Mouse (Mus musculus) erythroblast, adult 5-6 weeks (primary cell): ENCODE results near the gene Tmem262. TPM values are rescaled to one million over a fixed set of nuclear protein-coding genes. Genes with fewer than 3 reads are reported as not detected.

Source experiments
- total RNA-seq, 2 experiments: library from RNA; stranded (forward) in 1 of 2; stranded (reverse) in 1 of 2; fragments of 150-400 nt in 1 of 2; fragments of 200-764, 138-1000 nt in 1 of 2; gene quantifications; 2 replicates each; pipeline versions ENCODE4 v1.2.3 to v1.2.4; 2015 to 2017; ENCODE audit warnings: low replicate concordance in 2 of 2

Tmem262 gene
- total RNA-seq, 2 experiments from 2014 or later, result not detected

Other genes with a start within 250 kb of the Tmem262 start
- gene Frmd8, start 204.8 kb upstream of the Tmem262 start, total RNA-seq (2015; ENCODE audit: low replicate concordance), result 5.4 and 6.0 TPM in 2 replicates
- gene Frmd8, start 204.8 kb upstream of the Tmem262 start, total RNA-seq (2017; ENCODE audit: low replicate concordance), result 4.2 and 6.8 TPM in 2 replicates
- 14.0 and 14.6 TPM in 2 replicates for gene Slc25a45, start 202.2 kb upstream of the Tmem262 start, total RNA-seq (2015; ENCODE audit: low replicate concordance)
- gene Slc25a45, start 202.2 kb upstream of the Tmem262 start, total RNA-seq (2017; ENCODE audit: low replicate concordance), result 10.0 and 11.3 TPM in 2 replicates
- gene Tigd3, start 185.9 kb upstream of the Tmem262 start, total RNA-seq (2015; ENCODE audit: low replicate concordance), result 0.38 and 1.0 TPM in 2 replicates
- gene Tigd3, start 185.9 kb upstream of the Tmem262 start, total RNA-seq (2017; ENCODE audit: low replicate concordance), result 3.1 and 6.1 TPM in 2 replicates
- 19.4 and 34.3 TPM in 2 replicates for gene Dpf2, start 167.0 kb upstream of the Tmem262 start, total RNA-seq (2015; ENCODE audit: low replicate concordance)
- gene Dpf2, start 167.0 kb upstream of the Tmem262 start, total RNA-seq (2017; ENCODE audit: low replicate concordance), result 58.8 and 71.4 TPM in 2 replicates
- gene Cdc42ep2, start 155.2 kb upstream of the Tmem262 start, total RNA-seq (2015; ENCODE audit: low replicate concordance), result 0.38 and 0.42 TPM in 2 replicates
- 0.42 TPM in 1 of 2 replicates, not detected in the other for gene Cdc42ep2, start 155.2 kb upstream of the Tmem262 start, total RNA-seq (2017; ENCODE audit: low replicate concordance)
- 24.5 and 44.0 TPM in 2 replicates for gene Pola2, start 115.8 kb upstream of the Tmem262 start, total RNA-seq (2015; ENCODE audit: low replicate concordance)
- gene Pola2, start 115.8 kb upstream of the Tmem262 start, total RNA-seq (2017; ENCODE audit: low replicate concordance), result 30.8 and 38.7 TPM in 2 replicates
- not detected in 2 replicates for gene Slc22a20, start 93.9 kb upstream of the Tmem262 start, total RNA-seq (2015; ENCODE audit: low replicate concordance)
- not detected in 2 replicates for gene Slc22a20, start 93.9 kb upstream of the Tmem262 start, total RNA-seq (2017; ENCODE audit: low replicate concordance)
- gene Capn1, start 64.1 kb upstream of the Tmem262 start, total RNA-seq (2015; ENCODE audit: low replicate concordance), result 18.1 and 23.8 TPM in 2 replicates
- 34.8 and 43.7 TPM in 2 replicates for gene Capn1, start 64.1 kb upstream of the Tmem262 start, total RNA-seq (2017; ENCODE audit: low replicate concordance)
- gene Syvn1, start 33.5 kb upstream of the Tmem262 start, total RNA-seq (2015; ENCODE audit: low replicate concordance), result 35.5 and 43.0 TPM in 2 replicates
- 9.9 and 16.0 TPM in 2 replicates for gene Syvn1, start 33.5 kb upstream of the Tmem262 start, total RNA-seq (2017; ENCODE audit: low replicate concordance)
- gene Mrpl49, start 22.2 kb upstream of the Tmem262 start, total RNA-seq (2015; ENCODE audit: low replicate concordance), result 10.0 and 15.3 TPM in 2 replicates
- 8.1 and 10.2 TPM in 2 replicates for gene Mrpl49, start 22.2 kb upstream of the Tmem262 start, total RNA-seq (2017; ENCODE audit: low replicate concordance)
- gene Fau, start 22.2 kb upstream of the Tmem262 start, total RNA-seq (2015; ENCODE audit: low replicate concordance), result 503 and 517 TPM in 2 replicates
- gene Fau, start 22.2 kb upstream of the Tmem262 start, total RNA-seq (2017; ENCODE audit: low replicate concordance), result 317 and 511 TPM in 2 replicates
- gene Znhit2, start 18.8 kb upstream of the Tmem262 start, total RNA-seq (2015; ENCODE audit: low replicate concordance), result 1.3 and 2.7 TPM in 2 replicates
- 2.5 and 6.3 TPM in 2 replicates for gene Znhit2, start 18.8 kb upstream of the Tmem262 start, total RNA-seq (2017; ENCODE audit: low replicate concordance)
- gene Tm7sf2, start 11.7 kb upstream of the Tmem262 start, total RNA-seq (2015; ENCODE audit: low replicate concordance), result 1.2 and 2.3 TPM in 2 replicates
- gene Tm7sf2, start 11.7 kb upstream of the Tmem262 start, total RNA-seq (2017; ENCODE audit: low replicate concordance), result 0.98 and 4.2 TPM in 2 replicates
- 16.3 and 21.3 TPM in 2 replicates for gene Vps51, start 2.8 kb upstream of the Tmem262 start, total RNA-seq (2015; ENCODE audit: low replicate concordance)
- gene Vps51, start 2.8 kb upstream of the Tmem262 start, total RNA-seq (2017; ENCODE audit: low replicate concordance), result 12.3 and 13.4 TPM in 2 replicates
- not detected in 2 replicates for gene Gm28374, start 2.2 kb downstream of the Tmem262 start, total RNA-seq (2015; ENCODE audit: low replicate concordance)
- not detected in 2 replicates for gene Gm28374, start 2.2 kb downstream of the Tmem262 start, total RNA-seq (2017; ENCODE audit: low replicate concordance)
- gene Zfpl1, start 4.9 kb downstream of the Tmem262 start, total RNA-seq (2015; ENCODE audit: low replicate concordance), result 0.77 and 3.8 TPM in 2 replicates
- gene Zfpl1, start 4.9 kb downstream of the Tmem262 start, total RNA-seq (2017; ENCODE audit: low replicate concordance), result 5.0 and 7.8 TPM in 2 replicates
- 10.2 and 21.3 TPM in 2 replicates for gene Cdca5, start 5.0 kb downstream of the Tmem262 start, total RNA-seq (2015; ENCODE audit: low replicate concordance)
- 8.1 and 11.6 TPM in 2 replicates for gene Cdca5, start 5.0 kb downstream of the Tmem262 start, total RNA-seq (2017; ENCODE audit: low replicate concordance)
- gene AC131692.1, start 14.4 kb downstream of the Tmem262 start, total RNA-seq (2015; ENCODE audit: low replicate concordance), result not detected in 2 replicates
- gene AC131692.1, start 14.4 kb downstream of the Tmem262 start, total RNA-seq (2017; ENCODE audit: low replicate concordance), result 2.6 and 3.2 TPM in 2 replicates
- 0.58 and 1.0 TPM in 2 replicates for gene Naaladl1, start 25.7 kb downstream of the Tmem262 start, total RNA-seq (2015; ENCODE audit: low replicate concordance)
- 0.26 TPM in 1 of 2 replicates, not detected in the other for gene Naaladl1, start 25.7 kb downstream of the Tmem262 start, total RNA-seq (2017; ENCODE audit: low replicate concordance)
- 6.3 and 10.2 TPM in 2 replicates for gene Sac3d1, start 38.6 kb downstream of the Tmem262 start, total RNA-seq (2015; ENCODE audit: low replicate concordance)
- 3.7 and 6.1 TPM in 2 replicates for gene Sac3d1, start 38.6 kb downstream of the Tmem262 start, total RNA-seq (2017; ENCODE audit: low replicate concordance)
- 115 and 175 TPM in 2 replicates for gene Snx15, start 48.3 kb downstream of the Tmem262 start, total RNA-seq (2015; ENCODE audit: low replicate concordance)
- gene Snx15, start 48.3 kb downstream of the Tmem262 start, total RNA-seq (2017; ENCODE audit: low replicate concordance), result 111 and 128 TPM in 2 replicates
- gene Batf2, start 61.0 kb downstream of the Tmem262 start, total RNA-seq (2015; ENCODE audit: low replicate concordance), result not detected in 2 replicates
- 2.4 TPM in 1 of 2 replicates, not detected in the other for gene Batf2, start 61.0 kb downstream of the Tmem262 start, total RNA-seq (2017; ENCODE audit: low replicate concordance)
- 3.7 and 11.9 TPM in 2 replicates for gene Arl2, start 61.5 kb downstream of the Tmem262 start, total RNA-seq (2015; ENCODE audit: low replicate concordance)
- gene Arl2, start 61.5 kb downstream of the Tmem262 start, total RNA-seq (2017; ENCODE audit: low replicate concordance), result 3.7 and 5.3 TPM in 2 replicates
- gene Majin, start 104.4 kb downstream of the Tmem262 start, total RNA-seq (2015; ENCODE audit: low replicate concordance), result not detected in 2 replicates
- not detected in 2 replicates for gene Majin, start 104.4 kb downstream of the Tmem262 start, total RNA-seq (2017; ENCODE audit: low replicate concordance)
- gene Gpha2, start 146.3 kb downstream of the Tmem262 start, total RNA-seq (2015; ENCODE audit: low replicate concordance), result not detected in 2 replicates
- gene Gpha2, start 146.3 kb downstream of the Tmem262 start, total RNA-seq (2017; ENCODE audit: low replicate concordance), result not detected in 2 replicates
- gene Ppp2r5b, start 155.8 kb downstream of the Tmem262 start, total RNA-seq (2015; ENCODE audit: low replicate concordance), result 45.5 and 51.0 TPM in 2 replicates
- 117 and 295 TPM in 2 replicates for gene Ppp2r5b, start 155.8 kb downstream of the Tmem262 start, total RNA-seq (2017; ENCODE audit: low replicate concordance)
- gene Atg2a, start 161.6 kb downstream of the Tmem262 start, total RNA-seq (2015; ENCODE audit: low replicate concordance), result 32.4 and 33.4 TPM in 2 replicates
- gene Atg2a, start 161.6 kb downstream of the Tmem262 start, total RNA-seq (2017; ENCODE audit: low replicate concordance), result 32.2 and 39.0 TPM in 2 replicates
- 12.7 and 13.2 TPM in 2 replicates for gene Ehd1, start 196.7 kb downstream of the Tmem262 start, total RNA-seq (2015; ENCODE audit: low replicate concordance)
- gene Ehd1, start 196.7 kb downstream of the Tmem262 start, total RNA-seq (2017; ENCODE audit: low replicate concordance), result 25.8 and 25.9 TPM in 2 replicates
- 0.21 TPM in 1 of 2 replicates, not detected in the other for gene Cdc42bpg, start 226.4 kb downstream of the Tmem262 start, total RNA-seq (2015; ENCODE audit: low replicate concordance)
- 0.17 and 0.70 TPM in 2 replicates for gene Cdc42bpg, start 226.4 kb downstream of the Tmem262 start, total RNA-seq (2017; ENCODE audit: low replicate concordance)